Comparison of ENCODE assay signal across 29 mouse cellular contexts in genomic region chr9:42156566-42156965, GRCm38 (mm10).
"Had no signal": no experiment of that assay in that cellular context is flagged by ENCODE, and none has a peak within 500 bp of the region (broad histone marks: within the 10 kb centered on the region; RNA-seq: fewer than 3 reads in every experiment).

No protein-coding gene starts in this region.

- DNase-seq: gastrocnemius, adult 2 months; gastrocnemius, postnatal 10 days; gastrocnemius, postnatal 25 days; heart, adult 18-20 months; heart, postnatal 10 days; heart, postnatal 4 days; kidney, adult 11 months; kidney, adult 2 months; kidney, adult 9 months; kidney, postnatal 14 days; kidney, postnatal 36 days; liver; liver, embryonic 13.5 days had no signal

- H3K4me3 ChIP-seq: gastrocnemius, adult 2 months; heart, embryonic 10.5 days; heart, embryonic 12.5 days; hindbrain, embryonic 10.5 days; hindbrain, embryonic 12.5 days; kidney, embryonic 15.5 days; layer of hippocampus, adult 2 months; left cerebral cortex, adult 2 months; limb, embryonic 10.5 days; limb, embryonic 12.5 days; liver, embryonic 13.5 days; liver, embryonic 15.5 days had no signal

- H3K9me3 ChIP-seq: heart, embryonic 10.5 days; heart, embryonic 12.5 days; hindbrain, embryonic 10.5 days; hindbrain, embryonic 12.5 days; kidney, embryonic 15.5 days; limb, embryonic 10.5 days; limb, embryonic 12.5 days; liver, embryonic 13.5 days; liver, embryonic 15.5 days had no signal

- H3K36me3 ChIP-seq: heart, embryonic 10.5 days; heart, embryonic 12.5 days; hindbrain, embryonic 10.5 days; hindbrain, embryonic 12.5 days; kidney, embryonic 15.5 days; limb, embryonic 10.5 days; limb, embryonic 12.5 days; liver, embryonic 13.5 days; liver, embryonic 15.5 days had no signal

- H3K4me1 ChIP-seq: heart, embryonic 12.5 days; hindbrain, embryonic 10.5 days; hindbrain, embryonic 12.5 days; kidney, embryonic 15.5 days; limb, embryonic 10.5 days; limb, embryonic 12.5 days; liver, embryonic 13.5 days; liver, embryonic 15.5 days had no signal

- ATAC-seq: hindbrain, embryonic 16.5 days; inflammation-experienced regulatory T-cells, adult 6 months; intestine, embryonic 16.5 days had no signal

- H3K9ac ChIP-seq: heart, embryonic 12.5 days; hindbrain, embryonic 12.5 days; hindbrain, embryonic 14.5 days; kidney, embryonic 15.5 days; limb, embryonic 12.5 days; liver, embryonic 13.5 days; liver, embryonic 15.5 days had no signal

- H3K27ac ChIP-seq: gastrocnemius, adult 2 months; heart, embryonic 10.5 days; hindbrain, embryonic 10.5 days; hindbrain, embryonic 12.5 days; hindbrain, embryonic 14.5 days; kidney, embryonic 15.5 days; kidney, postnatal 0 days; layer of hippocampus, adult 2 months; left cerebral cortex, adult 2 months; limb, embryonic 10.5 days; limb, embryonic 12.5 days; liver, embryonic 13.5 days; liver, embryonic 15.5 days had no signal

- H3K27me3 ChIP-seq: heart, embryonic 12.5 days; hindbrain, embryonic 12.5 days; kidney, embryonic 15.5 days; liver, embryonic 13.5 days; liver, embryonic 15.5 days had no signal

- H3K4me2 ChIP-seq: heart, embryonic 12.5 days; hindbrain, embryonic 12.5 days; hindbrain, embryonic 14.5 days; kidney, embryonic 15.5 days; limb, embryonic 12.5 days; liver, embryonic 11.5 days; liver, embryonic 13.5 days; liver, embryonic 15.5 days had no signal
